Mouse (Mus musculus): ENCODE results near the gene Foxo4. TPM values are rescaled to one million over a fixed set of nuclear protein-coding genes. Genes with fewer than 3 reads are reported as not detected.

Gene Foxo4
- polyA plus RNA-seq (2014; fragmentation: Nextera tagmentation; extraction: Ambion mirVana) = 2.2 and 2.5 TPM in 2 replicates

DNA sequence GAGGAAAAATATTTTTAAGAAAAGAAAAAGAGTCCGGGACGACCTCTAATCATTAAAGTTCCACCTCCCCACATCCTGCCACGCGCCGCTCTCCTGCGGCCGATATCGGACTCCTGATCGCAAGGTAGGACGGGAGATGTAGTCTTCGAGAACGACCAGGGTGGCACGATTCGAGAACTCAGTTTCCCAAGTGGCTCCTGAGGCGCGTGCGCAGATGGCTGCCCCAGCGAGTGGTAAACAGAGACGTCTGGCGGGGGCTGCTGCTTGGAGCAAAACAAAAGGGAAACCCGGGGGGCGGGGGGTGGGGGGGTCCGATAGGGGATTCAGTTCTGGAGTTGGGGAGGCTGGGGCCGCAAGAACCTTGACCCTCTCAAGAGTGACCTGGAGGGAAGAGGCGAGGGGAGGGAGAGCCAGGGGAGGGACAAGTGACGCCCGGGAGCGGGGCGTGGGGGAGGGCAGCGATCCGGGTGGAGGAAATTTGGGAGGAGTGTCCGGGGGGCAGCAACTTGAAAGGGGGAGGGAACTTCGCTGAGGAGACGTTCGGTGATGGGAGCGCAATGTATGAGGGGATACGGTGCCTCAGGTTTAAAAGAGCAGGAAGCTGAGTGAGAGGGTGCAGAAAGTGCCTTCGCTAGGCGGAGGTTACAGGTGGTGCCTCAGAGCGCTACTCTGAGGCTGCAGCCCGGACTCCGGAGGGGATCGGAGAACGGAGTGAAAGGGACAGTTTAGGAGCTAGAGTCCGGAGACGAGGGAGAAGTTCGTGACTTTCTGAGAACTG, at the start of gene Foxo4:
TSS of gene Foxo4 (plus strand) at position 577 of the 778 bp plus-strand sequence.
- 22% methylated on average over 47 of the region's 47 CpGs for WGBS
- H3K9ac ChIP-seq (replicated peaks; ENCODE audit: low read depth, low read length) = peak within 1 kb of the TSS; percentile 46
- no peaks in the 10 kb centered on the region for H3K36me3 ChIP-seq (ENCODE audit: control insufficient read depth, insufficient read depth, low read length)
- H3K27ac ChIP-seq (ENCODE audit: low read length) = peak within 1 kb of the TSS; percentile 52; the same call in 1 of the 2 replicates
- H3K4me1 ChIP-seq (ENCODE audit: control insufficient read depth, insufficient read depth, low read length) = 0 out of 2 replicates have a peak, but pooled peaks cover 5% of the 10 kb centered on the region
- no peaks in the 10 kb centered on the region for H3K27me3 ChIP-seq (ENCODE audit: control insufficient read depth, insufficient read depth, low read length)
- H3K9me3 ChIP-seq (ENCODE audit: control insufficient read depth, low read depth, low read length) = no peaks in the 10 kb centered on the region; the same call in 1 of the 2 replicates
- peak within 1 kb of the TSS; percentile 45 for H3K4me3 ChIP-seq (ENCODE audit: low read depth, low read length)
- peak within 1 kb of the TSS; percentile 54 for H3K4me2 ChIP-seq (replicated peaks; ENCODE audit: low read depth, low read length)
- ATAC-seq (ENCODE audit: insufficient number of reproducible peaks, insufficient read depth, low FRiP score, low read depth) = peak; percentile 94

DNA sequence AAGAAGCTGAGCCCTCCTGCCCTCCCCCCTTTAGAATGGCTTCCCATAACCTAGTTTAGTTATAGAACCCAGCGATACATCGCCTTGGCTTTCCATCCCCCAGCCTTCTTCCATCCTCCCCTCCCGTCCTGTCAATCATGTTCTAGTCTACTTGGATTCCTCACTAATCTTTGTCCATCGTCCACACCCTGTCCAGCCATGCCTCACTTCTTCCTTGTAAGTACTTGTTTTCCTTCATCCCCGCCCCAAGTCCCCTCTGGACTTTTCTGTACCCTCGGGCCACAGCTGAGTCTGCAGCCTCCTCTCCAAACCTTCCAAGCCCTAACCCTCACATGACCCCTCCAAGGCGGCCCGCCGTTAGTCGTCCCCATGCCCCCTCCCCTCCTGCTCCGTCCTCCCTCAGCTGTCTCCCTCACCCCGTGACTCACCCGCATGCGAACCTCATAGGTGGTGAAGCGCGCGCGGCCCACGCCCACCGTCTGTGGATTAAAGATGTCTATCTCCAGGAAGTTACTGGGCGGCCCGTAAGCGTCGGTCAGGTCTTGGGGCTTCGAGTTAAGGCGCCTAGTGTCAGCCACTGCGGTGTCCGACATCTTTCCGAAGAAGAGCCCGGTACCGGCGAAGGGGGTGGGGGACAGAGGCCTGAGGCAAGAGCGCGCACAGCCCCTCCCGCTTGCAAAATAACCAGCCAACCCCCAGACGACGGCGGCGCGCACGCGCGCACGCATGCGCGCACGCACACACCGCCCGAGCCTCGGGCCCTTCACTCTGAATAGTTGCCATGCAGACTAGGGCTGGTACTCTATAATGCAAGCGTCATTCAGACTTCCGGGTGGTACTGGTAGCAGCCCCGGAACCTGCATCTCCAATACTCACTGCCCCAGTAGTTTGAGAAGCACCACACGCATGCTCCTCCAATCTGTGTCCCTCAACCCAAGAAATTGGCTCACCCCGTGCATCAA, 32.2 kb upstream of the Foxo4 start, which contains the start of gene Snx12:
TSS of gene Snx12 (minus strand) at position 730 of the 962 bp plus-strand sequence.
- Histone ChIP-seq H3K9ac (replicated peaks; ENCODE audit: low read depth, low read length) (peak within 1 kb of the TSS; percentile 30; the same call in 1 of the 2 replicates), H3K4me2 (replicated peaks; ENCODE audit: low read depth, low read length) (peak within 1 kb of the TSS; percentile 52), H3K4me3 (ENCODE audit: low read depth, low read length) (peak within 1 kb of the TSS; percentile 45), H3K4me1 (ENCODE audit: control insufficient read depth, insufficient read depth, low read length) (no peaks in the 10 kb centered on the region), H3K27me3 (ENCODE audit: control insufficient read depth, insufficient read depth, low read length) (no peaks in the 10 kb centered on the region), H3K36me3 (ENCODE audit: control insufficient read depth, insufficient read depth, low read length) (no peaks in the 10 kb centered on the region), H3K9me3 (ENCODE audit: control insufficient read depth, low read depth, low read length) (no peaks in the 10 kb centered on the region), H3K27ac (ENCODE audit: low read length) (peak within 1 kb of the TSS; percentile 27; the same call in 1 of the 2 replicates)
- peak; percentile 96 for ATAC-seq (ENCODE audit: insufficient number of reproducible peaks, insufficient read depth, low FRiP score, low read depth)
- WGBS = 20% methylated on average over 55 of the region's 55 CpGs

DNA sequence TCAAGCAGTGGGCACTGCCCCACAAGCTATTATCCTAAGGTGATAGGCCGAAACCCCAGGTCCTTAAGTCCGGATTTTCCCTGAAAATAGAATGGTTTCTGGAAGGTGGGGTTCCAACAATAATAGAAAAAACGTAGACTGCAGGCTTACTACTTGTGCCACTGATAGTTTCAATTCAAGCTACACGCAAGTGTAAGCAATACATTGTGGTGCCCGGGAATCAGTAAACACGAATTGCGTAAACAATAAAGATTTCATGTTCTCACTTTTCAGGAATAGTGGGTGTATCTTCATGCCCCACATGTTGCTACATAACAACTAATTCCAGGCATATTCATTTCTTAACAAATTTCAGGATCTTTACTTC, 31.5 kb upstream of the Foxo4 start:
- no peaks in the 10 kb centered on the region for H3K4me1 ChIP-seq (ENCODE audit: control insufficient read depth, insufficient read depth, low read length)
- peak overlapping the region; percentile 45 for H3K4me3 ChIP-seq (ENCODE audit: low read depth, low read length)
- ATAC-seq (ENCODE audit: insufficient number of reproducible peaks, insufficient read depth, low FRiP score, low read depth) = no peak
- no peaks in the 10 kb centered on the region for H3K9me3 ChIP-seq (ENCODE audit: control insufficient read depth, low read depth, low read length)
- H3K27ac ChIP-seq (ENCODE audit: low read length) = 0 out of 2 replicates have a peak overlapping the region, but pooled peaks have one; percentile 27
- peak overlapping the region; percentile 39 for H3K4me2 ChIP-seq (replicated peaks; ENCODE audit: low read depth, low read length)
- H3K27me3 ChIP-seq (ENCODE audit: control insufficient read depth, insufficient read depth, low read length) = no peaks in the 10 kb centered on the region
- H3K36me3 ChIP-seq (ENCODE audit: control insufficient read depth, insufficient read depth, low read length) = no peaks in the 10 kb centered on the region
- H3K9ac ChIP-seq (replicated peaks; ENCODE audit: low read depth, low read length) = no peak overlapping the region; the same call in 1 of the 2 replicates
- WGBS = 33% methylated on average over 7 of the region's 7 CpGs

- no peak overlapping the region for H3K4me3 ChIP-seq (ENCODE audit: low read depth, low read length)
- H3K27me3 ChIP-seq (ENCODE audit: control insufficient read depth, insufficient read depth, low read length) = no peaks in the 10 kb centered on the region
- H3K4me1 ChIP-seq (ENCODE audit: control insufficient read depth, insufficient read depth, low read length) = no peaks in the 10 kb centered on the region
- H3K4me2 ChIP-seq (replicated peaks; ENCODE audit: low read depth, low read length) = no peak overlapping the region
- H3K27ac ChIP-seq (ENCODE audit: low read length) = no peak overlapping the region
- H3K9me3 ChIP-seq (ENCODE audit: control insufficient read depth, low read depth, low read length) = no peaks in the 10 kb centered on the region
- WGBS = 38% methylated on average over 1 of the region's 1 CpGs
- no peak overlapping the region for H3K9ac ChIP-seq (replicated peaks; ENCODE audit: low read depth, low read length)
- ATAC-seq (ENCODE audit: insufficient number of reproducible peaks, insufficient read depth, low FRiP score, low read depth) = no peak
- H3K36me3 ChIP-seq (ENCODE audit: control insufficient read depth, insufficient read depth, low read length) = no peaks in the 10 kb centered on the region
Observed at GRCm38 (mm10) chrX:101245011-101245410, 9.3 kb upstream of the Foxo4 start.

- Histone ChIP-seq H3K4me2 (replicated peaks; ENCODE audit: low read depth, low read length) (peak overlapping the region; percentile 54), H3K27me3 (ENCODE audit: control insufficient read depth, insufficient read depth, low read length) (no peaks in the 10 kb centered on the region), H3K9ac (replicated peaks; ENCODE audit: low read depth, low read length) (peak overlapping the region; percentile 46), H3K27ac (ENCODE audit: low read length) (peak overlapping the region; percentile 52; the same call in 1 of the 2 replicates), H3K4me1 (ENCODE audit: control insufficient read depth, insufficient read depth, low read length) (0 out of 2 replicates have a peak, but pooled peaks cover 5% of the 10 kb centered on the region), H3K36me3 (ENCODE audit: control insufficient read depth, insufficient read depth, low read length) (no peaks in the 10 kb centered on the region), H3K4me3 (ENCODE audit: low read depth, low read length) (peak overlapping the region; percentile 45), H3K9me3 (ENCODE audit: control insufficient read depth, low read depth, low read length) (no peaks in the 10 kb centered on the region; the same call in 1 of the 2 replicates)
- peak; percentile 12; the same call in 1 of the 2 replicates for ATAC-seq (ENCODE audit: insufficient number of reproducible peaks, insufficient read depth, low FRiP score, low read depth)
- 22% methylated on average over 26 of the region's 26 CpGs for WGBS
Observed at GRCm38 (mm10) chrX:101254740-101255139, 412 bp downstream of the Foxo4 start.

DNA sequence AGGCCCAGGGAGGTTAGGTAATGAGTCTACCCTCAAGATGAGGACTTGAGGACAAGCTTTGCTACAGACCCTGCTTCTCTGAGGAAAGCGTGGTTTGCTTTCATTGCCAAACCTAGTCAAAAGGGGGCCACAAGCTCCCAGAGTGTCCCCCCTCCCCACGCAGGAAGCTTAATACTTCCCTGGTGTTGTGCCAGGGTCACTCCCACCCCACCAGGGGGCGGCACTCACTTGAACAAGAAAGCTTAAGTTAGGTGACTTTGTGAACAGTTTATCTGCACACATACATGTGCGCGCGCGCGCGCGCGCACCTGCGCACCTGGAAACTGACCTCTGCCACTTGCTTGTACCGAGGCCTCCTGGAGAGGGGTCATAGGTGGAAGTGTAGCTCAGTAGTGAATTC, 2.3 kb downstream of the Foxo4 start:
- H3K9ac ChIP-seq (replicated peaks; ENCODE audit: low read depth, low read length) = no peak overlapping the region
- H3K4me1 ChIP-seq (ENCODE audit: control insufficient read depth, insufficient read depth, low read length) = 0 out of 2 replicates have a peak, but pooled peaks cover 5% of the 10 kb centered on the region
- no peak for ATAC-seq (ENCODE audit: insufficient number of reproducible peaks, insufficient read depth, low FRiP score, low read depth)
- WGBS = 78% methylated on average over 13 of the region's 13 CpGs
- H3K27me3 ChIP-seq (ENCODE audit: control insufficient read depth, insufficient read depth, low read length) = no peaks in the 10 kb centered on the region
- no peak overlapping the region for H3K4me2 ChIP-seq (replicated peaks; ENCODE audit: low read depth, low read length)
- H3K27ac ChIP-seq (ENCODE audit: low read length) = no peak overlapping the region
- no peak overlapping the region for H3K4me3 ChIP-seq (ENCODE audit: low read depth, low read length)
- no peaks in the 10 kb centered on the region; the same call in 1 of the 2 replicates for H3K9me3 ChIP-seq (ENCODE audit: control insufficient read depth, low read depth, low read length)
- no peaks in the 10 kb centered on the region for H3K36me3 ChIP-seq (ENCODE audit: control insufficient read depth, insufficient read depth, low read length)

DNA sequence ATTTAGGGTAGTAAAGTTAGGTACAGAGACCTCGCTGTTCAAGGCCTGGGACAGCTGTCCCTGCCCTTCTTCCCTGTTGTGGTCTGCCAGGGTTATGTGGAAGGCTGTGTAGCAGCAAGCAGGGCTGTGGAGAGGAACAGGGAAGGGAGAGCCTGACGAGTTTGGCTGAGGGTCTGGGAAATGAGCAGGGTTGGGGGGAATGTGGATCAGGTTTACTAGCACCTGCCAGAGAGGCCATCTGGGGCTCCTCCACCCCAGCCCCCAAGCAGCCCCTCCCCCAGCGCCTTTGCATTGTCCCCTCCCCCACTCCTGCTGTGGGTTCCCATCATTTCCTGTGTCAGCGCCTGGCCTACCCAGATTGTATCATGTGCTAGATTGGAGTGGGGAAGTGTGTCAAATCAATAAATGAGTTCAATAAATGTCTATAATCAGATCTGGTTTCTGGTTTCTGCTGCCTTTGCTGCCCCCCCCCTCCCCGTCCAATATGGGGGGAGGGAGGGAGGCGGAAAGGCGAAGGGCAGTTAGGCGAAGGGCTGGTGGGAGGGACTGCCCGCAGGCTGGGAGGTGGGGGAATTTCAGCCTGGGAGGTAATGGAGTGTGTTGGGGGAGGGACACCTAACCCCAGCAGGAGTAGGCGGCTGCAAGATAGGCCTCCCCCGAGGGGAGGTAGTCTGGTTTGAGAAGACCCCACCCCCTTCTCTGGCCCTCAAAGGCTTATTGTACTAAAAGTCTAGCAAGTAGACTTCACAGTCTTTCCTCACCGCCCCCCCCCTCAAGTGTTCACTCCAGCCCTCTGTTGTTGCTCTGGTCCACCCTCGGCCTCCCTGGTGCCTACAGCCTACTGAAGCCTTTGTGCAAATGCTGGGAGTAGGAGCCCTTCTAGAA, 6.4 kb downstream of the Foxo4 start:
- H3K27me3 ChIP-seq (ENCODE audit: control insufficient read depth, insufficient read depth, low read length) = no peaks in the 10 kb centered on the region
- 32% methylated on average over 13 of the region's 13 CpGs for WGBS

More for the DNA sequence above, 6.4 kb downstream of the Foxo4 start:
- H3K9ac ChIP-seq (replicated peaks; ENCODE audit: low read depth, low read length) = no peak overlapping the region
- H3K4me2 ChIP-seq (replicated peaks; ENCODE audit: low read depth, low read length) = no peak overlapping the region
- H3K4me1 ChIP-seq (ENCODE audit: control insufficient read depth, insufficient read depth, low read length) = 0 out of 2 replicates have a peak, but pooled peaks cover 5% of the 10 kb centered on the region
- H3K9me3 ChIP-seq (ENCODE audit: control insufficient read depth, low read depth, low read length) = no peaks in the 10 kb centered on the region
- no peak overlapping the region for H3K4me3 ChIP-seq (ENCODE audit: low read depth, low read length)
- ATAC-seq (ENCODE audit: insufficient number of reproducible peaks, insufficient read depth, low FRiP score, low read depth) = peak; percentile 85
- H3K36me3 ChIP-seq (ENCODE audit: control insufficient read depth, insufficient read depth, low read length) = no peaks in the 10 kb centered on the region
- H3K27ac ChIP-seq (ENCODE audit: low read length) = peak overlapping the region; percentile 67

Data from stomach, embryonic 14.5 days (tissue).